Mouse (Mus musculus) kidney, embryonic 14.5 days (tissue): ENCODE data around the gene Rcor1. TPM values are rescaled to one million over a fixed set of nuclear protein-coding genes. Genes with fewer than 3 reads are reported as not detected.
A peak's percentile ranks its signal among the peaks of the same experiment; 100 is the strongest.

Experiments used
- ATAC-seq: fragments of 200-750 bp; cut with Nextera tagmentation; 2 replicates; pipeline ENCODE4 v1.8.0; 2017; ENCODE audit warnings: moderate number of reproducible peaks, mild to moderate bottlenecking, moderate TSS enrichment, moderate library complexity; ENCODE audit not compliant: low FRiP score, low TSS enrichment
- H3K27ac ChIP-seq: fragments of 300-500 bp; sonication (generic); 2 replicates; pipeline ENCODE4 v1.5.1; 2014; ENCODE audit warnings: low read depth, mild to moderate bottlenecking, low read length, moderate library complexity, mixed read lengths
- H3K27me3 ChIP-seq: fragments of 300-500 bp; sonication (generic); 2 replicates; pipeline ENCODE4 v1.6.1; 2014; ENCODE audit warnings: mild to moderate bottlenecking, low read length; ENCODE audit not compliant: control insufficient read depth, insufficient read depth
- H3K36me3 ChIP-seq: fragments of 300-500 bp; sonication (generic); 2 replicates; pipeline ENCODE4 v1.6.1; 2014; ENCODE audit warnings: low read length, mixed read lengths; ENCODE audit not compliant: control insufficient read depth, insufficient read depth
- H3K4me1 ChIP-seq: fragments of 300-500 bp; sonication (generic); 2 replicates; pipeline ENCODE4 v1.6.1; 2014; ENCODE audit warnings: low read length, mixed read lengths; ENCODE audit not compliant: control insufficient read depth, insufficient read depth
- H3K4me2 ChIP-seq: fragments of 300-500 bp; sonication (generic); replicated peaks from 2 replicates; pipeline ENCODE4 v1.6.1; 2014; ENCODE audit warnings: low read depth, mild to moderate bottlenecking, low read length
- H3K4me3 ChIP-seq: fragments of 300-500 bp; sonication (generic); 2 replicates; pipeline ENCODE4 v1.5.1; 2014; ENCODE audit warnings: mild to moderate bottlenecking, low read length
- H3K9ac ChIP-seq: fragments of 300-500 bp; sonication (generic); 2 replicates; pipeline ENCODE4 v1.6.1; 2014; ENCODE audit warnings: low read depth, mild to moderate bottlenecking, low read length, moderate library complexity
- H3K9me3 ChIP-seq: fragments of 300-500 bp; sonication (generic); 2 replicates; pipeline ENCODE4 v1.6.1; 2016; ENCODE audit warnings: low read length; ENCODE audit not compliant: control insufficient read depth
- WGBS: fragments of 180-500 bp; shearing (Covaris S2); extraction: QIAGEN DNeasy Blood & Tissue Kit; methylation state at CpG from one replicate; pipeline ENCODE4 v1.1.7; 2014; 5-methylcytosine and 5-hydroxymethylcytosine counted together
- polyA plus RNA-seq: library from polyadenylated mRNA; unstranded; fragments of >200 nt; fragmentation: Nextera tagmentation; extraction: Ambion mirVana; gene quantifications from 2 replicates; pipeline ENCODE4 v1.2.1, GENCODE M21; 2014

Gene Rcor1
- polyA plus RNA-seq, 1 experiment from 2014 or later = 17.4 TPM

GRCm38 (mm10) chr12:111164310-111164751, 125.2 kb downstream of the Rcor1 start:
- H3K4me1 ChIP-seq = peaks cover 24% of the 10 kb centered on the region
- H3K36me3 ChIP-seq = no peaks in the 10 kb centered on the region
- H3K9ac ChIP-seq = peak overlapping the region; percentile 47
- H3K27me3 ChIP-seq = no peaks in the 10 kb centered on the region
- no peaks in the 10 kb centered on the region for H3K9me3 ChIP-seq
- ATAC-seq = peak; percentile 82
- peak overlapping the region; percentile 64; the same call in 1 of the 2 replicates for H3K27ac ChIP-seq
- H3K4me2 ChIP-seq = peak overlapping the region; percentile 52
- 2% methylated on average over 13 of the region's 13 CpGs for WGBS
- H3K4me3 ChIP-seq = peak overlapping the region; percentile 6

- H3K36me3 ChIP-seq = no peaks in the 10 kb centered on the region
- 67% methylated on average over 10 of the region's 10 CpGs for WGBS
- H3K9me3 ChIP-seq = no peaks in the 10 kb centered on the region
- H3K4me2 ChIP-seq = no peak overlapping the region
- peaks cover 17% of the 10 kb centered on the region for H3K4me1 ChIP-seq
- peak overlapping the region; percentile 71; the same call in 1 of the 2 replicates for H3K4me3 ChIP-seq
- no peak overlapping the region for H3K9ac ChIP-seq
- H3K27me3 ChIP-seq = no peaks in the 10 kb centered on the region
- ATAC-seq = peak; percentile 14
- H3K27ac ChIP-seq = peak overlapping the region; percentile 3; the same call in 1 of the 2 replicates
Measured at GRCm38 (mm10) chr12:111165146-111165812, 126.1 kb downstream of the Rcor1 start.

Other genes starting within 250 kb of the Rcor1 start
- gene Mok, start 198.4 kb upstream of the Rcor1 start, polyA plus RNA-seq = 6.8 and 9.0 TPM in 2 replicates
- gene Zfp839, start 189.1 kb upstream of the Rcor1 start, polyA plus RNA-seq = 4.2 and 6.0 TPM in 2 replicates
- 82.2 and 93.7 TPM in 2 replicates for gene Cinp, start 150.2 kb upstream of the Rcor1 start, polyA plus RNA-seq
- gene Tecpr2, start 150.1 kb upstream of the Rcor1 start, polyA plus RNA-seq = 2.8 and 3.6 TPM in 2 replicates
- 11.0 and 12.4 TPM in 2 replicates for gene Ankrd9, start 60.3 kb upstream of the Rcor1 start, polyA plus RNA-seq
- 12.5 and 14.0 TPM in 2 replicates for gene Traf3, start 127.0 kb downstream of the Rcor1 start, polyA plus RNA-seq
- not detected in 2 replicates for gene 4930595D18Rik, start 145.1 kb downstream of the Rcor1 start, polyA plus RNA-seq
- gene Amn, start 231.7 kb downstream of the Rcor1 start, polyA plus RNA-seq = 7.8 and 14.5 TPM in 2 replicates